Mouse (Mus musculus) MEL (cell line): ENCODE results near the gene Vmn1r121.
"Not testable (repeated sequence)": the region's sequence is repeated elsewhere in the genome, so short reads cannot be mapped to it uniquely, and the experiment has no call there.

Experiments
- CTCF ChIP-seq, 3 experiments: IDR thresholded peaks in 2 of 3; conservative IDR thresholded peaks in 1 of 3; 2 replicates each; pipeline ENCODE4 v1.5.1; 2011 to 2012; ENCODE audit warnings: low read length in 3 of 3, low read depth in 2 of 3, mild to moderate bottlenecking in 2 of 3, improper control_type of control experiment in 1 of 3, inconsistent platforms in 1 of 3, mixed read lengths in 1 of 3, moderate library complexity in 1 of 3; ENCODE audit not compliant: control insufficient read depth in 1 of 3, insufficient read depth in 1 of 3, poor library complexity in 1 of 3, severe bottlenecking in 1 of 3
- ELF1 ChIP-seq: IDR thresholded peaks from 2 replicates; pipeline ENCODE4 v1.6.1; 2014; ENCODE audit warnings: low read depth, mild to moderate bottlenecking, inconsistent platforms, low read length, improper control_type of control experiment, moderate library complexity
- GATA1 ChIP-seq: IDR thresholded peaks from 2 replicates; pipeline ENCODE4 v1.6.1; 2011; ENCODE audit warnings: low read depth, low read length, improper control_type of control experiment
- NELFE ChIP-seq: IDR thresholded peaks from 2 replicates; pipeline ENCODE4 v1.6.1; 2011; ENCODE audit warnings: low read depth, low read length, improper control_type of control experiment
- SMC3 ChIP-seq: IDR thresholded peaks from 2 replicates; pipeline ENCODE4 v1.6.1; 2011; ENCODE audit warnings: low read depth, low read length, improper control_type of control experiment
- USF1 ChIP-seq: IDR thresholded peaks from 2 replicates; pipeline ENCODE4 v1.6.1; 2014; ENCODE audit warnings: low read depth, mild to moderate bottlenecking, inconsistent platforms, low read length, improper control_type of control experiment, moderate library complexity

GRCm38 (mm10) chr7:21098413-21098812, at the start of gene Vmn1r121:
- TF ChIP-seq CTCF (IDR thresholded peaks at IDR 0.05 in 2 of 3, conservative IDR thresholded peaks at IDR 0.05 in 1 of 3; ENCODE audit: control insufficient read depth in 1 of 3, insufficient read depth in 1 of 3, low read depth in 2 of 3, low read length in 3 of 3, poor library complexity in 1 of 3, severe bottlenecking in 1 of 3); GATA1; SMC3; USF1; NELFE; ELF1: not testable (repeated sequence)
